Mouse (Mus musculus): ENCODE measurements around the gene Fam71e2. TPM values are rescaled to one million over a fixed set of nuclear protein-coding genes. Genes with fewer than 3 reads are reported as not detected.

Gene Fam71e2
- total RNA-seq, 2 experiments from 2014 or later, result not detected

DNA sequence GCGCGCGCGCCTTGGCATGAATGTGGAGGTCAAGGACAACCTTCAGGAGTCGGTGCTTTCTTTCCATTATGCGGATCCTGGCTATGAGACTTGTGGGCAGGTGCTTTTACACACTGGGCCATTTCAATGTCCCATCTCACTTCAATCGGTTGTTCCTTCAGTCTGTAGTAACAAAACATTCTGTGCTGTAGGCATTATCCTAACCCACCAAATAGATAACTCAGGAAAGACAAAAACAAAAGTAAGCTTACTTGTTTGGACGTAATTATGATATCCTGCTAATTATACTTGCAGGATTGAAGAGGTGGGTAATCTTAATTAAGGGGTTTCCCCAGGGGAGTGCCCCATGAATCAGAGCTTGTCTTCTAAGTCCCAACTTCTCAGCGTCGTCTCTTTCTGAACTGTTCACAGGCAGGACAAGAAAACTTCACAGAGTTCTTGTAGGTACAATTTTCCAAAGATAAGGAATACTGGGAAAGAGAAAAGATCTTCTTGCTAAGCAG lies 32.0 kb downstream of the Fam71e2 start:
- DNase-seq, result no peak

DNA sequence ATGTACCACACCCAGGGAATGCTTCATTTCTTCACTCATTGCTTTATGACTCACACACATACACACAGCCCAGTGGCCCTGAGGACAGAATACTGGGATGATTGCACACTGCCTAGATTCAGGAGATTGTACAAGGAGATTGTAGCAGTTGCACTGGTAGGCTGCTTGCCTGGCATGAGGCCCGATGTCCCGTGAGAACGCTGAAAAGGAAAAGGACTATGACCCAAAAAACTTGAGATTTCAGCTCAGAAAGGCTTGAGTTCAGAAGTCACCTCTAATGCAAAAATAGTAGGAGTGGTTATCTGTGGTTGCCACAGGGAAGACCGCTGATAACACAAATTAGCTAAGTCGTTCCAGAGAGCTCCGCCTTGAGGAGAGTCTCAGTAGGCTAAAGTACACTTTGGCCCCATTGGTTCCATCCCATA lies 38.1 kb downstream of the Fam71e2 start:
- no peak for DNase-seq

DNA sequence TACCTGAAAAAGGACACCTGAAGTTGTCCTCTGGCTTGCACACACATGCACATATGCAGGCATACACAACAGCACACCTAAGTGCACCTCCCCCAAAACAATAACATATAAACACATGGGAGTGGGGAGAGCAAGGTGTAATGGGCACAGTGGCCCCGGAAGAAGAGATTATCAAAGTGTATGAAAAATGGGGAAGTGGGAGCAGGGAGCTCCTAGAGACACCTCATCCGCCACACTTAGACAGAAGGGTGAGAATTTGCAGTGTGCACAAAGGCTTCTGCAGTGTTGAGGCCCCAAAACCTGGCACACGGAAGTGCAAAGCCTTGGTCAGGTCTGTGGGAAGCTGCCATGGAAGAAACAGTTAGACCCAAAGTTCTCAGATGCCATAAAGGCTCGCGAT lies 40.0 kb downstream of the Fam71e2 start:
- no peak for DNase-seq

DNA sequence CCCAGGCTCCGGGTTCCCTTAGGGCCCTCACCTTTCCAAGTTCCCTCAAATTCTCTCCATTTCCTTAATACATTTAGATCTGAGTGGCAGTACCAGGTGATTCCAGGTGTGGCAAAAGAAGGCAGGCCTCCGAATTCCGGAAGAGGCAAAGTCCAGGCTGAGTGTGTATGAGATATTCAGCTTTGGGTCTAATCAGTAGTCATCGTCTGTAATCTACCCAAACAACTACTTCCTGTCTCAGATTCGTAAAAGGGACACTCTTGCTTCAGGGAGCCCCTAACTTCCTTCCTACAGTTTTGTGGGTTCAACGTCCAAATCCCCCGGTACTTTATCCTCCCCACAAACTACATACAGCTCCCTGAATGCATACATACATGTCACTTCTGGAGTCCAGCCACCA lies 45.9 kb downstream of the Fam71e2 start, which contains the start of gene Tmem150b:
TSS of gene Tmem150b (minus strand) at position 81 of the 400 bp plus-strand sequence.
- no peak for DNase-seq

DNA sequence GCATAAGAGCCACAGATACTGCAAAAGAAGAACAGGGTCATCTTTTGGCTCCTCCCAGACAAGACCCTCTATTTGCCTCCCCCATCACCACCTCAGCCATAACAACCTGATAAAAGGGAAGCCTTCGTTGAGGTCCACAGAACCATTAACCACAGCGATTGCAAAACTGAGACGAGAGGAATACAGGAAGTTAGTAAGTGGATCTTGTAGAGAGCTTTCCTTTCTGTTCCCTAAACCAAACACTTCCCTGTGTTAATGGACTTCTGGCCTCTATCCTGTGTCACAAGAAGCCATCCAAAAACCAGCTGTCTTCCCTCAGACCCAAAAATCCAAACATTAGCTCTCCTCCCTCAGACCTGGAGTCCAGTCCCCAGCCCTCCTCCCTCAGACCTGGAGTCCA lies 46.7 kb downstream of the Fam71e2 start:
- DNase-seq, result no peak

DNA sequence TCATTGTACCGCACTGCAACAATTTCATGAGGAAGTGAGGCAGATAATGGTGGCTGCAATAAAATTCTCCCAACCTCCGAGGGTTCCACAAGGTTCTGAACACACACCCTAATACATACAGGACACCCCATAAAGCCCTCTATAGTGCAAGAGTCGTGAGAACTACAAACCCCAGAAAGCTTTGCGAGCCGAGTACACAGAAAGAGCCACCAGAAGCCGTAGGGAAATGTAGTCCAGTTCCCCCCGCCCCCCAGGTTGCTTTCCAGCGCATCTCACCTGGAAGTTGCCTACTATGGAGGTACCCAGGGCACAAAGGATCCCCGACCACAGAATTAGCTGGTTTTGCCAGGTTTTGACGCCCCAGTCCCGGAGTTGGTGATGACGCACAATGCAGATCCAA lies 47.6 kb downstream of the Fam71e2 start:
- DNase-seq, result no peak

DNA sequence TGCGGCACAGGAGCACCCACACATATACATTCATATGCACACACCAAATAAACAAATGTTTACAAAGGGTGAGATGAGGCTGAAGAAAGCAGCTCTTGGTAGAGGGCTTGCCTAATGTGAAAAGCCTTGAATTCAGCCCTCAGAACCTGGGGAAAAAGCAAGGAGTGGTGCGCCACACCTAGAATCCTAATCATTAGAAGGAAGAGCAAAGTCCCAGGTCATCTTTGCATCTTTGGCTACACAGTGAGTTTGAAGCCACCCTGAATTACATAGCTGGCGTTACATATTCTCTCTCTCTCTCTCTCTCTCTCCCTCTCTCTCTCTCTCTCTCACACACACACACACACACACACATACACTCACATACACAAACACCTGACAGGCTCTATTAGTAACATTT lies 51.8 kb downstream of the Fam71e2 start:
- no peak for DNase-seq

DNA sequence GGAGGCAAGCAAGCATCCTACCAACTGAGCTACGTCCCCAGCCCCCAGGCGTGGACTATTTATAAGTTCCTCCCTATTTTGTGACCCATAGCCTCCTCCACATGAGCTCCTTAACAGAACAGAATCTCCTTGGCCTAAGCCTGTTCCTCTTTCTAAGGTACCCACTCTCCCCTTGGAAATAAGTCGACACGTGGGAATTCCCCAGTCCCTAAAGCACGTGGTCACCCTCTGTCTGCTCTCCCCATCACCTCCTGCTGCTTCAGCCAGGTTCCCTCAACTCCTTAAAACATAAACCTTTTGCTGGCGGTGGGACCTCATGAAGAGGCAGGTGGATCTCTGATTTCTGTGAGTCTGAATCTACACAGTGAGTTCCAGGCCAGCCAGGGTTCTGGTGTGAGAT lies 54.1 kb downstream of the Fam71e2 start:
- no peak for DNase-seq

DNA sequence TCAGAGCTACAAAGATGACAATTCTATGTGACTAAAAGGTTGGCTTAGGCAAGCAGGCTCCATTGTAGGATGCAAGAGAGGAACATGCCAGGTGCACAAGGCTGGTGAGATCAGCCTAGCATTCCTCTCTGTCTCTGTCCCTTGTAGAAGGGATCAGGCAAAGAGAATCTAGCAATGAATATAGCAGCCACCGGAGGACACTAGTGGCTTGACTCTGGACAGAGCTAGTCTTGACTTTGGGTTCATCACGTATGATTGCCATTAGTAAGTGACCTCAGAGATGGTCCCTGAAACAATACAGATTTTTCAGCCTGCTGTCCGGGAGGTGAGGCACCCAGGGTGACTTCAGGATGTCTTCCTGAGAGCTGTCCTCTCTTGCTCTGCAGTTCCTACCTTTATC lies 58.5 kb downstream of the Fam71e2 start:
- no peak for DNase-seq

DNA sequence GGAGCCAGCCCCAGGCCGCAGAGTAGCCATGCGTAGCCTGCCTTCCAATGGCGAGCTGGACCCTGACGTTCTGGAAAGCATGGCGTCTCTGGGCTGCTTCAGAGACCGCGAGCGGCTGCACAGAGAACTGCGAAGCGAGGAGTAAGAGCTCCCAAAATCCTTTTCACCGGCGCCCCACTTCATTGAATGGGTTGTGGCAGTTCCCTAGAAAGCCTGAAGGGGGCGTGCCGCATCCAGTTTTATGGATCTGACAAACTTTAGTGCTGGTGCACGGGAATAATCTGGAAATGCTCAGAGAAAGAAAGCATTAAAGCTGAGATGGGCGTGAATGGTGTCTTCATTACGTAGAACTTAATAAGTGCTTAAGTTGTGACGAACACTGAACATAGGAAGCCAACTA lies 66.0 kb downstream of the Fam71e2 start:
- peak; percentile 57 for DNase-seq

Other genes starting within 250 kb of the Fam71e2 start
- gene Tnni3, start 247.1 kb downstream of the Fam71e2 start, total RNA-seq (2021), result 1 to 10 TPM; 1.4 to 2.3 TPM
- under 1 TPM; 0.14 to 0.23 TPM for gene Dnaaf3, start 238.8 kb downstream of the Fam71e2 start, total RNA-seq (2021)
- under 1 TPM; 0.16 to 0.25 TPM for gene Syt5, start 223.8 kb downstream of the Fam71e2 start, total RNA-seq (2021)
- not detected for gene Ptprh, start 167.3 kb downstream of the Fam71e2 start, total RNA-seq (2021)
- gene Tmem86b, start 139.9 kb downstream of the Fam71e2 start, total RNA-seq (2021), result 1 to 10 TPM; 4.6 to 5.2 TPM
- gene Ppp6r1, start 112.3 kb downstream of the Fam71e2 start, total RNA-seq (2021), result 10 to 100 TPM; 53.0 to 58.1 TPM
- gene Hspbp1, start 86.2 kb downstream of the Fam71e2 start, total RNA-seq (2021), result 10 to 100 TPM; 22.1 to 23.3 TPM
- 1 to 10 TPM; 3.3 to 4.6 TPM for gene Brsk1, start 80.7 kb downstream of the Fam71e2 start, total RNA-seq (2021)
- gene Tmem150b, start 46.1 kb downstream of the Fam71e2 start, total RNA-seq (2021), result under 1 TPM in 1 of 2 experiments, not detected in 1; 0.27 TPM
- gene Kmt5c, start 31.2 kb downstream of the Fam71e2 start, total RNA-seq (2021), result 10 to 100 TPM; 20.6 to 34.1 TPM
- gene Cox6b2, start 18.2 kb downstream of the Fam71e2 start, total RNA-seq (2021), result 1 to 10 TPM; 4.3 to 5.4 TPM
- gene Il11, start 11.6 kb upstream of the Fam71e2 start, total RNA-seq (2021), result under 1 TPM; 0.20 to 0.31 TPM
- gene Tmem190, start 11.6 kb upstream of the Fam71e2 start, total RNA-seq (2021), result not detected
- gene Tmem238, start 18.4 kb upstream of the Fam71e2 start, total RNA-seq (2021), result 1 to 10 TPM; 3.5 to 6.3 TPM
- gene Rpl28, start 21.6 kb upstream of the Fam71e2 start, total RNA-seq (2021), result 100 to 1,000 TPM; 796 to 873 TPM
- gene Ube2s, start 41.3 kb upstream of the Fam71e2 start, total RNA-seq (2021), result 100 to 1,000 TPM in 1 of 2 experiments, 10 to 100 TPM in 1; 91.1 to 107 TPM
- gene Shisa7, start 73.4 kb upstream of the Fam71e2 start, total RNA-seq (2021), result under 1 TPM; 0.12 to 0.18 TPM
- gene Isoc2b, start 99.0 kb upstream of the Fam71e2 start, total RNA-seq (2021), result 1 to 10 TPM; 1.9 to 4.3 TPM
- 10 to 100 TPM; 13.3 to 14.3 TPM for gene Isoc2a, start 105.9 kb upstream of the Fam71e2 start, total RNA-seq (2021)
- under 1 TPM in 1 of 2 experiments, not detected in 1; 0.19 TPM for gene Gm36210, start 135.2 kb upstream of the Fam71e2 start, total RNA-seq (2021)
- 10 to 100 TPM in 1 of 2 experiments, 1 to 10 TPM in 1; 9.9 to 10.5 TPM for gene Zfp628, start 143.9 kb upstream of the Fam71e2 start, total RNA-seq (2021)
- gene Nat14, start 150.7 kb upstream of the Fam71e2 start, total RNA-seq (2021), result 1 to 10 TPM; 1.9 to 4.4 TPM
- gene Ssc5d, start 154.5 kb upstream of the Fam71e2 start, total RNA-seq (2021), result 10 to 100 TPM; 43.3 to 55.0 TPM
- gene Sbk2, start 193.1 kb upstream of the Fam71e2 start, total RNA-seq (2021), result 10 to 100 TPM; 31.0 to 46.5 TPM
- gene Sbk3, start 199.9 kb upstream of the Fam71e2 start, total RNA-seq (2021), result under 1 TPM in 1 of 2 experiments, not detected in 1; 0.28 TPM
- 10 to 100 TPM; 15.2 to 18.2 TPM for gene Zfp579, start 224.9 kb upstream of the Fam71e2 start, total RNA-seq (2021)
- 1 to 10 TPM; 6.9 to 8.0 TPM for gene Zfp524, start 243.1 kb upstream of the Fam71e2 start, total RNA-seq (2021)
- 10 to 100 TPM; 16.4 to 20.0 TPM for gene Fiz1, start 243.4 kb upstream of the Fam71e2 start, total RNA-seq (2021)
- not detected for gene Gm44973, start 244.2 kb upstream of the Fam71e2 start, total RNA-seq (2021)
- gene Zfp865, start 249.1 kb upstream of the Fam71e2 start, total RNA-seq (2021), result 10 to 100 TPM; 16.8 to 21.0 TPM
- gene Ccdc106, start 249.3 kb upstream of the Fam71e2 start, total RNA-seq (2021), result 1 to 10 TPM in 1 of 2 experiments, under 1 TPM in 1; 0.35 to 1.4 TPM